Mouse (Mus musculus): Measurements from ENCODE around the gene Polrmt.

- no peak for TF ChIP-seq CTCF (IDR thresholded peaks at IDR 0.05; ENCODE audit: low read depth)
- no peak for TF ChIP-seq EP300 (IDR thresholded peaks at IDR 0.05; ENCODE audit: low read depth)
Observed at GRCm38 (mm10) chr10:79766001-79766507, 19.7 kb upstream of the Polrmt start.
